Mouse (Mus musculus) neural tube, embryonic 13.5 days (tissue): Measurements from ENCODE around the gene Hoxb3. TPM values are rescaled to one million over a fixed set of nuclear protein-coding genes. Genes with fewer than 3 reads are reported as not detected.

Source experiments
- ATAC-seq: fragments of 200-750 bp; cut with Nextera tagmentation; 2 replicates; pipeline ENCODE4 v1.8.0; 2017; ENCODE audit warnings: low read depth, mild to moderate bottlenecking, moderate TSS enrichment, moderate library complexity
- H3K27ac ChIP-seq: fragments of 300-500 bp; sonication (generic); replicated peaks from 2 replicates; pipeline ENCODE4 v1.5.1; 2015; ENCODE audit warnings: moderate library complexity, mild to moderate bottlenecking, inconsistent platforms
- H3K27me3 ChIP-seq: fragments of 300-500 bp; sonication (generic); 2 replicates; pipeline ENCODE4 v1.6.1; 2015; ENCODE audit warnings: mild to moderate bottlenecking, inconsistent platforms
- H3K36me3 ChIP-seq: fragments of 300-500 bp; sonication (generic); 2 replicates; pipeline ENCODE4 v1.6.1; 2015; ENCODE audit warnings: mild to moderate bottlenecking, inconsistent platforms
- H3K4me1 ChIP-seq: fragments of 300-500 bp; sonication (generic); replicated peaks from 2 replicates; pipeline ENCODE4 v1.6.1; 2015; ENCODE audit warnings: inconsistent platforms
- H3K4me2 ChIP-seq: fragments of 300-500 bp; sonication (generic); 2 replicates; pipeline ENCODE4 v1.6.1; 2015; ENCODE audit warnings: inconsistent platforms, mild to moderate bottlenecking, moderate library complexity
- H3K4me3 ChIP-seq: fragments of 300-500 bp; sonication (generic); 2 replicates; pipeline ENCODE4 v1.5.1; 2015; ENCODE audit warnings: mild to moderate bottlenecking, inconsistent platforms
- H3K9ac ChIP-seq: fragments of 300-500 bp; sonication (generic); 2 replicates; pipeline ENCODE4 v1.6.1; 2015; ENCODE audit warnings: moderate library complexity, mild to moderate bottlenecking, inconsistent platforms
- H3K9me3 ChIP-seq: fragments of 300-500 bp; sonication (generic); 2 replicates; pipeline ENCODE4 v1.6.1; 2016; ENCODE audit warnings: inconsistent platforms
- WGBS: fragments of 180-500 bp; shearing (Covaris S2); methylation state at CpG from one replicate; pipeline ENCODE4 v1.1.7; 2015; 5-methylcytosine and 5-hydroxymethylcytosine counted together
- polyA plus RNA-seq: library from polyadenylated mRNA; unstranded; fragments of >200 nt; fragmentation: Nextera tagmentation; extraction: Ambion mirVana; gene quantifications from 2 replicates; pipeline ENCODE4 v1.2.1, GENCODE M21; 2015

Gene Hoxb3
- polyA plus RNA-seq, 1 experiment from 2014 or later: 12.8 TPM

DNA sequence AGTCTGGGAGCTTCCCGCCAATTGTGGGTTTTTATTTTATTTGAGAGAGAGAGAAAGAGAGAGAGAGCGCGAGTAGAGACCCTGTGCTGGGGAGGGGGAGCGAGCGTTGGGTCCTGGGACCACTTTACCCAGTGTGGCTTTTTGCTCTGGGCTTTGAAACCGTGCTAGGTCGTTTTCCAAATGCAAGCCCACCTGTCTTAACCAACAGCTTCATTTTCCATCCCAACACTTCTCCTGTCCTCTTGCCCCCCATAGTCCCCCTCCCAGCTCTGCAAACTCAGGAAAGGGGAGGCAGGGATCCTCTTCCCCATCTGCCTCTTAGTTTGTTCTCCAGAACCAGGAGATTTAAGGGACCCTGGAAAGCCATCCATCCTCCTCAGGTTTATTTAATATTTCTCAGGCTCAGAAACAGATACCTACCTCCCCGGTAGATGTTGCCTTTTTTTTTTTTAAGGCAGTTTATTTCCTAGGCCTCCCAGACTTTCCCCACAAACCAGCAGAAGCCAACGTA is 31.7 kb downstream of the Hoxb3 start:
- Histone ChIP-seq H3K4me3 (peak overlapping the region; percentile 95), H3K9me3 (no peaks in the 10 kb centered on the region), H3K36me3 (peaks cover 6% of the 10 kb centered on the region; the same call in 1 of the 2 replicates), H3K27ac (peak overlapping the region; percentile 100), H3K27me3 (no peaks in the 10 kb centered on the region), H3K9ac (peak overlapping the region; percentile 100), H3K4me2 (peak overlapping the region; percentile 95), H3K4me1 (peaks cover 35% of the 10 kb centered on the region)
- no peak for ATAC-seq
- 2% methylated on average over 9 of the region's 9 CpGs for whole genome bisulfite sequencing

GRCm38 (mm10) chr11:96363807-96364206 is 40.7 kb downstream of the Hoxb3 start:
- H3K4me1 ChIP-seq: peaks cover 24% of the 10 kb centered on the region
- no peak overlapping the region for H3K9ac ChIP-seq
- no peaks in the 10 kb centered on the region for H3K36me3 ChIP-seq
- no peaks in the 10 kb centered on the region for H3K9me3 ChIP-seq
- 16% methylated on average over 5 of the region's 5 CpGs for whole genome bisulfite sequencing
- H3K4me3 ChIP-seq: no peak overlapping the region
- ATAC-seq: no peak
- H3K27me3 ChIP-seq: peaks cover 18% of the 10 kb centered on the region; the same call in 1 of the 2 replicates
- no peak overlapping the region for H3K27ac ChIP-seq
- no peak overlapping the region for H3K4me2 ChIP-seq

GRCm38 (mm10) chr11:96365441-96366091 is 42.4 kb downstream of the Hoxb3 start, which contains the start of gene Hoxb1:
TSS of gene Hoxb1 (plus strand) at chr11:96365752.
- H3K4me3 ChIP-seq: peak within 1 kb of the TSS; percentile 38
- peak within 1 kb of the TSS; percentile 66 for H3K9ac ChIP-seq
- H3K36me3 ChIP-seq: no peaks in the 10 kb centered on the region
- no peak within 1 kb of the TSS for H3K27ac ChIP-seq
- 2% methylated on average over 25 of the region's 26 CpGs for WGBS
- ATAC-seq: peak; percentile 66
- H3K4me1 ChIP-seq: peaks cover 30% of the 10 kb centered on the region
- H3K27me3 ChIP-seq: peaks cover 18% of the 10 kb centered on the region; the same call in 1 of the 2 replicates
- H3K4me2 ChIP-seq: peak within 1 kb of the TSS; percentile 64
- no peaks in the 10 kb centered on the region for H3K9me3 ChIP-seq

DNA sequence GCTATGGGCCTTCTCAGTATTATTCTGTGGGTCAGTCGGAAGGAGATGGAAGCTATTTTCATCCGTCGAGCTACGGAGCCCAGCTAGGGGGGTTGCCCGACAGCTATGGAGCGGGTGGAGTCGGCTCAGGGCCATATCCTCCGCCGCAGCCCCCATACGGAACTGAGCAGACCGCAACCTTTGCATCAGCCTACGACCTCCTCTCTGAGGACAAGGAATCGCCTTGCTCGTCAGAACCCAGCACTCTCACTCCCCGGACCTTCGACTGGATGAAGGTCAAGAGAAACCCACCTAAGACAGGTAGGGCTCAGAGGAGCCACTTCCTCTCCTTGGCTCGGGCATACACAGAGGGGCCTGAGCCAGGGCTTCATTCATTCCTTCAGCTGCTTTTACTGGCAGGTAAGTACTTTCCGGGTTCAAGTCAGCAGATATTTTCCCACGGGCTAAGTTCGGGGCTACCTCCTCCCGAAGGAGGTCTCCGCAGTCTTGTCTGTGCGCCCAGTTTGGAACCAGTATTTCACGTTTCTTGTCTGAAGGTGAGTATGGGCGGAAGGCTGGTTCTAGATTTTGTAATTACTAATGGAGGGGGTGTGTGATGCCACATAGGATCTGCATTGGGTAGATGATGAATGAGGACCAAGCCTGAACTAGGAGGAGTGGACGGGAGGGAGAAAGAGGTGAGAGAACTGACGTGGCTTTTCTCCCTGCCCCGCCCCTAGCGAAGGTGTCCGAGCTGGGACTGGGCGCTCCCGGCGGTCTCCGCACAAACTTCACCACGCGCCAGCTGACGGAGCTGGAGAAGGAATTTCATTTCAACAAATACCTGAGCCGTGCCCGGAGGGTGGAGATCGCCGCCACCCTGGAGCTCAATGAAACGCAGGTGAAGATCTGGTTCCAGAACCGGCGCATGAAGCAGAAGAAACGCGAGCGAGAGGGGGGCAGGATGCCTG is 43.2 kb downstream of the Hoxb3 start:
- WGBS: 2% methylated on average over 47 of the region's 47 CpGs
- peak; percentile 61 for ATAC-seq
- Histone ChIP-seq H3K9ac (peak overlapping the region; percentile 66), H3K4me2 (peak overlapping the region; percentile 64), H3K36me3 (no peaks in the 10 kb centered on the region), H3K9me3 (no peaks in the 10 kb centered on the region), H3K4me1 (peaks cover 30% of the 10 kb centered on the region), H3K27ac (no peak overlapping the region), H3K4me3 (peak overlapping the region; percentile 38), H3K27me3 (peaks cover 18% of the 10 kb centered on the region; the same call in 1 of the 2 replicates)

- Histone ChIP-seq H3K27ac (no peak overlapping the region), H3K4me1 (peaks cover 38% of the 10 kb centered on the region), H3K4me2 (peak overlapping the region; percentile 64), H3K9me3 (no peaks in the 10 kb centered on the region), H3K4me3 (no peak overlapping the region; the same call in 1 of the 2 replicates), H3K27me3 (peaks cover 18% of the 10 kb centered on the region; the same call in 1 of the 2 replicates), H3K36me3 (no peaks in the 10 kb centered on the region), H3K9ac (no peak overlapping the region)
- 19% methylated on average over 6 of the region's 6 CpGs for WGBS
- no peak for ATAC-seq
Observed at GRCm38 (mm10) chr11:96367141-96367540, 44.0 kb downstream of the Hoxb3 start.

DNA sequence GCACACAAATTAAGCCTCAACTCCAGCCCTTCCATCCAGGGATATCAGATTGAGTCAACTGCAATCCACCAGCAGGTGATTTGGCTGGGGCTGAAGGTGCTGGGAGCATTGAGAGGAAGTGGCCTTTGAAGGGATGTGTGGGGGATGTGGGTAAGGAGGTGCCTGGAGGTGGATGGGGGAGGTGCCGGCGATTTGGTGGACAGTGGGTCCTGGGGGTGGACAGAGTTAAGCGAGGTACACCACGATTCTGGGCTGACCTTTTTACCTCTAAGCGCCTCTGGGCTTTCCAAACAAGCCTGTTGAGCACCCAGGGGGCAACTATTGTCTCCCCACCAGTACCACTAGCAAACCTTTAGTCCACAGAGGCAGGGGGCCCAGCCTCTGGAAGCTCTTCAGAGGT is 45.6 kb downstream of the Hoxb3 start:
- Histone ChIP-seq H3K9ac (no peak overlapping the region), H3K27me3 (peaks cover 18% of the 10 kb centered on the region; the same call in 1 of the 2 replicates), H3K9me3 (no peaks in the 10 kb centered on the region), H3K4me1 (peaks cover 45% of the 10 kb centered on the region), H3K36me3 (no peaks in the 10 kb centered on the region), H3K4me2 (no peak overlapping the region), H3K27ac (no peak overlapping the region), H3K4me3 (no peak overlapping the region)
- WGBS: 21% methylated on average over 5 of the region's 5 CpGs
- no peak for ATAC-seq

DNA sequence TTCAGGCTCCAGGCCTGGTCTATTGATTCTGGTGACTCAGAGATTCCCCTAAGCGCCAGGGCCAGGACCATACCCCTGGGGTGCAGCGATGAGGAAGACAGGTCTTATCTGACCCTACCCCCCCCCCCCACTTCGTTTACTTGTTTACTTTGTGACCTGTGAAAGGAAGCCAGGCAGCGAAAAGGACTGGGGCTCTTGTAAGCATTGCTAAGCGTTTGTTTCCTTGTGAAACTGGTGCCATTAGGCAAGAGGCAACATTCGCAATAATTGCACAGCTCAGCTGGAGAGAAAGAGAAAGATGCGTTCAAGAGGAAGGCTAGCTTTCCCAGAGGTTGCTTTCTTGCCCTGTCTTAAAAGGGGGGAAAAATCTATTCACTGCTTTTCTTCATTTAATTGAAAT is 46.0 kb downstream of the Hoxb3 start:
- WGBS: 26% methylated on average over 7 of the region's 7 CpGs
- Histone ChIP-seq H3K4me1 (peaks cover 45% of the 10 kb centered on the region), H3K4me3 (no peak overlapping the region), H3K27me3 (peaks cover 18% of the 10 kb centered on the region; the same call in 1 of the 2 replicates), H3K27ac (no peak overlapping the region), H3K9me3 (no peaks in the 10 kb centered on the region), H3K36me3 (no peaks in the 10 kb centered on the region), H3K4me2 (no peak overlapping the region), H3K9ac (no peak overlapping the region)
- no peak for ATAC-seq

- no peak overlapping the region for H3K4me2 ChIP-seq
- H3K27ac ChIP-seq: no peak overlapping the region
- H3K9me3 ChIP-seq: no peaks in the 10 kb centered on the region
- no peak for ATAC-seq
- peaks cover 9% of the 10 kb centered on the region; the same call in 1 of the 2 replicates for H3K27me3 ChIP-seq
- peaks cover 23% of the 10 kb centered on the region for H3K4me1 ChIP-seq
- H3K9ac ChIP-seq: no peak overlapping the region
- H3K4me3 ChIP-seq: no peak overlapping the region
- H3K36me3 ChIP-seq: no peaks in the 10 kb centered on the region
- WGBS: 19% methylated on average over 3 of the region's 3 CpGs
Observed at GRCm38 (mm10) chr11:96371726-96372125, 48.6 kb downstream of the Hoxb3 start.

GRCm38 (mm10) chr11:96372519-96372918 is 49.4 kb downstream of the Hoxb3 start:
- H3K4me3 ChIP-seq: no peak overlapping the region
- H3K9ac ChIP-seq: no peak overlapping the region
- peaks cover 20% of the 10 kb centered on the region for H3K4me1 ChIP-seq
- no peaks in the 10 kb centered on the region for H3K9me3 ChIP-seq
- no peak overlapping the region for H3K27ac ChIP-seq
- H3K4me2 ChIP-seq: no peak overlapping the region
- no peak for ATAC-seq
- 11% methylated on average over 3 of the region's 3 CpGs for WGBS
- no peaks in the 10 kb centered on the region for H3K36me3 ChIP-seq
- 0 out of 2 replicates have a peak, but pooled peaks cover 3% of the 10 kb centered on the region for H3K27me3 ChIP-seq

DNA sequence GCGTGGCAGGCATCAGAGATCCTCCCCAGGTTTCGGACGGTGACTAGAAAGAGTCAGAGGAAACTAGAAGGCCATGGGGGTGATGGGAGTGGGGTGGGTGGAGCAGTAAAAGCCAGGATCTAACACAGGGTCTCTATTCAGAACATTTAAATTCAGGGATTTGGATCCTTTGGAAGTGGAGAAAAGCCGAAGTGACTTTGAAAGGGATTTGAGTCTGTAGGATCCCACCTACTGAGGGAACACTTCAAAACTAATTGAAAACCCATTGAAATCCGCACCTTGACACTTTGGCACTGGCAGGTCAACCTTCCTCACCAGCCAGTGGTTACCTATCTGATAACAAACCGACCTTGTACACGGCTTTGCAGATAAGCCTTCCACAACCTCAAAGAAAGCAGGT is 51.7 kb downstream of the Hoxb3 start:
- H3K9me3 ChIP-seq: no peaks in the 10 kb centered on the region
- no peak overlapping the region for H3K4me2 ChIP-seq
- no peak overlapping the region for H3K4me3 ChIP-seq
- H3K9ac ChIP-seq: no peak overlapping the region
- ATAC-seq: no peak
- no peaks in the 10 kb centered on the region for H3K27me3 ChIP-seq
- peaks cover 14% of the 10 kb centered on the region for H3K4me1 ChIP-seq
- 43% methylated on average over 7 of the region's 7 CpGs for WGBS
- H3K36me3 ChIP-seq: no peaks in the 10 kb centered on the region
- H3K27ac ChIP-seq: no peak overlapping the region

DNA sequence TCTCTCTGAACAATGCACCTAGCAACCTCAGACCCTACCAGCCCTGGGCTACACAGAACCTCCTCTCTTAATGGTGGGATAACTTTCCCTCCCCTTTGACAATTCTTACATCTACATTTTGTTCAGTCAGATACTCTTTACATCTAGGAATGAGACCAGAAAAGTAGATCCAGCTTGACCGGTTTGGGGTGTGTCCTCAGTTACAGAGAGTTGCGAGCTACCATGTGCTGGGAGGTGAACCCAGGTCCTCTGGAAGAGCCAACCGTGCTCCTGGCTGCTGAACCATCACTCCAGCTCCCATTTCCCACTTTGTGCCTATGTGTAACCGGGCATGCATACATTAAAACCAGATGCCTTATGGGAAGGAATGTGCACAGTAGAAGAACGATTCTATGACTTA is 60.3 kb downstream of the Hoxb3 start:
- Histone ChIP-seq H3K27me3 (no peaks in the 10 kb centered on the region), H3K4me3 (no peak overlapping the region), H3K9me3 (no peaks in the 10 kb centered on the region), H3K4me1 (0 out of 2 replicates have a peak, but pooled peaks cover 4% of the 10 kb centered on the region), H3K27ac (no peak overlapping the region), H3K36me3 (no peaks in the 10 kb centered on the region), H3K9ac (no peak overlapping the region), H3K4me2 (no peak overlapping the region)
- 81% methylated on average over 5 of the region's 5 CpGs for WGBS
- ATAC-seq: no peak

- Histone ChIP-seq H3K9ac (no peak overlapping the region), H3K36me3 (no peaks in the 10 kb centered on the region), H3K9me3 (no peaks in the 10 kb centered on the region), H3K27ac (no peak overlapping the region), H3K4me1 (peaks cover 10% of the 10 kb centered on the region; the same call in 1 of the 2 replicates), H3K4me3 (no peak overlapping the region), H3K4me2 (no peak overlapping the region), H3K27me3 (no peaks in the 10 kb centered on the region)
- ATAC-seq: no peak
- 88% methylated on average over 2 of the region's 2 CpGs for WGBS
Observed at GRCm38 (mm10) chr11:96387635-96388034, 64.5 kb downstream of the Hoxb3 start.
